Mouse (Mus musculus) stomach, embryonic 14.5 days (tissue): ENCODE measurements at regions not wholly inside any gene's neighbourhood (a gene's known extent, or its start where the extent isn't known, plus 50 kb on each side); places are given as distances from the start of the nearest gene placed in this dataset. TPM values are rescaled to one million over a fixed set of nuclear protein-coding genes. Genes with fewer than 3 reads are reported as not detected.

Experiments used
- microRNA-seq: library from miRNA; unstranded; fragments of <30 nt; microRNA quantifications from one replicate; pipeline ENCODE4, GENCODE M21; 2016

Small RNA genes in the stretch of these regions (microRNA-seq; reads per million reads assigned to microRNA genes)
- gene Gm22132: not detected
